Mouse (Mus musculus) G1E (cell line): ENCODE data around the gene Dido1. TPM values are rescaled to one million over a fixed set of nuclear protein-coding genes. Genes with fewer than 3 reads are reported as not detected.

Source experiments
- ATAC-seq: 2 replicates; pipeline ENCODE4 v1.8.0; 2016; ENCODE audit warnings: mild to moderate bottlenecking; ENCODE audit not compliant: insufficient number of reproducible peaks, poor library complexity, low FRiP score, severe bottlenecking; ENCODE audit errors: extremely low read depth
- DNase-seq: peaks from one replicate; pipeline ENCODE4 v3.0.0; 2012; ENCODE audit warnings: low spot score
- H3K27me3 ChIP-seq: 2 replicates; pipeline ENCODE4 v1.6.1; 2012; ENCODE audit warnings: mild to moderate bottlenecking, low read length, inconsistent platforms; ENCODE audit not compliant: insufficient read depth
- H3K36me3 ChIP-seq: replicated peaks from 2 replicates; pipeline ENCODE3; 2012; ENCODE audit warnings: mild to moderate bottlenecking, inconsistent platforms
- H3K4me1 ChIP-seq: 2 replicates; pipeline ENCODE4 v1.6.1; 2012; ENCODE audit warnings: low read depth, low read length, inconsistent platforms, mixed read lengths; ENCODE audit not compliant: insufficient read depth
- H3K4me3 ChIP-seq: 2 replicates; pipeline ENCODE4 v1.5.1; 2012; ENCODE audit warnings: low read depth, mild to moderate bottlenecking, inconsistent platforms, low read length, moderate library complexity, mixed read lengths
- H3K9me3 ChIP-seq: replicated peaks from 2 replicates; pipeline ENCODE4 v1.6.1; 2012; ENCODE audit warnings: inconsistent platforms
- CTCF ChIP-seq: IDR thresholded peaks from 2 replicates; pipeline ENCODE4 v1.5.1; 2012; ENCODE audit warnings: low read depth, low read length, inconsistent platforms, mixed read lengths
- GATA1 ChIP-seq: IDR thresholded peaks from 2 replicates; pipeline ENCODE4 v1.6.1; 2012; ENCODE audit warnings: borderline replicate concordance, low read length, inconsistent platforms, mixed read lengths
- GATA2 ChIP-seq: IDR thresholded peaks from 2 replicates; pipeline ENCODE4 v1.6.1; 2012; ENCODE audit warnings: low read depth, low read length, inconsistent platforms, borderline replicate concordance
- POLR2AphosphoS5 ChIP-seq: IDR thresholded peaks from 2 replicates; pipeline ENCODE4 v1.6.1; 2012; ENCODE audit warnings: low read depth, low read length, inconsistent platforms; ENCODE audit not compliant: insufficient replicate concordance
- TAL1 ChIP-seq: conservative IDR thresholded peaks from 2 replicates; pipeline ENCODE4 v1.6.1; 2012; ENCODE audit warnings: low read depth, low read length, inconsistent platforms, mixed read lengths
- polyA plus RNA-seq: library from polyadenylated mRNA; stranded (reverse); fragments of >175 nt; gene quantifications from 2 replicates; pipeline ENCODE4 v1.2.3, GENCODE M21; 2012
- total RNA-seq, 2 experiments: library from RNA; stranded (forward) in 1 of 2; stranded (reverse) in 1 of 2; fragments of 200-1000 nt in 1 of 2; fragments of >200 nt in 1 of 2; fragmentation: Nextera tagmentation in 1 of 2; gene quantifications; 2 replicates each; pipeline ENCODE4 v1.2.3; 2014 to 2017

Dido1 gene
- total RNA-seq (2014; fragmentation: Nextera tagmentation): 57.3 and 66.5 TPM in 2 replicates
- total RNA-seq (2017): 53.6 and 62.3 TPM in 2 replicates
- 19.4 and 21.4 TPM in 2 replicates for polyA plus RNA-seq

GRCm38 (mm10) chr2:180709923-180710272 lies at the start of gene Dido1, which contains the start of gene Gid8:
Gene Dido1 (minus strand): TSS chr2:180709999.
Gene Gid8 (plus strand): TSS chr2:180710117.
- no peaks in the 10 kb centered on the region for H3K27me3 ChIP-seq
- peak within 1 kb of the TSS; percentile 99 for H3K4me3 ChIP-seq
- H3K36me3 ChIP-seq: peaks cover 66% of the 10 kb centered on the region
- H3K9me3 ChIP-seq: no peaks in the 10 kb centered on the region
- H3K4me1 ChIP-seq: peaks cover 52% of the 10 kb centered on the region
- no peak for TF ChIP-seq TAL1
- no peak for TF ChIP-seq GATA1
- TF ChIP-seq GATA2: no peak
- DNase-seq: peak; percentile 96
- peak; percentile 85 for ATAC-seq

GRCm38 (mm10) chr2:180758513-180759263 lies 48.9 kb upstream of the Dido1 start:
- Histone ChIP-seq H3K4me1 (no peaks in the 10 kb centered on the region), H3K4me3 (no peak overlapping the region), H3K36me3 (no peaks in the 10 kb centered on the region), H3K27me3 (no peaks in the 10 kb centered on the region; the same call in 1 of the 2 replicates), H3K9me3 (no peaks in the 10 kb centered on the region)
- ATAC-seq (no peak), DNase-seq (no peak)
- TF ChIP-seq GATA2: no peak
- no peak for TF ChIP-seq GATA1
- TF ChIP-seq TAL1: no peak
- TF ChIP-seq CTCF: no peak
- TF ChIP-seq POLR2AphosphoS5: no peak

GRCm38 (mm10) chr2:180756786-180757185 lies 47.0 kb upstream of the Dido1 start:
- Histone ChIP-seq H3K4me3 (no peak overlapping the region), H3K27me3 (no peaks in the 10 kb centered on the region; the same call in 1 of the 2 replicates), H3K36me3 (no peaks in the 10 kb centered on the region), H3K9me3 (no peaks in the 10 kb centered on the region), H3K4me1 (no peaks in the 10 kb centered on the region)
- ATAC-seq: no peak
- TF ChIP-seq GATA1: no peak
- no peak for TF ChIP-seq GATA2
- TF ChIP-seq TAL1: no peak
- TF ChIP-seq POLR2AphosphoS5: no peak
- TF ChIP-seq CTCF: no peak
- DNase-seq: no peak

- H3K4me3 ChIP-seq: no peak overlapping the region
- H3K4me1 ChIP-seq: no peaks in the 10 kb centered on the region
- DNase-seq: peak; percentile 30
- no peaks in the 10 kb centered on the region; the same call in 1 of the 2 replicates for H3K27me3 ChIP-seq
- no peak for ATAC-seq
- TF ChIP-seq POLR2AphosphoS5 (no peak), GATA1 (no peak), CTCF (no peak), TAL1 (no peak), GATA2 (no peak)
- no peaks in the 10 kb centered on the region for H3K36me3 ChIP-seq
- H3K9me3 ChIP-seq: no peaks in the 10 kb centered on the region
Observed at GRCm38 (mm10) chr2:180755896-180756295, 46.1 kb upstream of the Dido1 start.

GRCm38 (mm10) chr2:180754976-180755688 lies 45.3 kb upstream of the Dido1 start:
- no peak for DNase-seq
- H3K27me3 ChIP-seq: no peaks in the 10 kb centered on the region; the same call in 1 of the 2 replicates
- H3K4me3 ChIP-seq: no peak overlapping the region
- H3K9me3 ChIP-seq: no peaks in the 10 kb centered on the region
- no peak for TF ChIP-seq TAL1
- no peak for TF ChIP-seq GATA2
- TF ChIP-seq CTCF: no peak
- TF ChIP-seq POLR2AphosphoS5: no peak
- no peak for TF ChIP-seq GATA1
- ATAC-seq: no peak
- H3K4me1 ChIP-seq: no peaks in the 10 kb centered on the region
- no peaks in the 10 kb centered on the region for H3K36me3 ChIP-seq

GRCm38 (mm10) chr2:180748904-180749303 lies 39.1 kb upstream of the Dido1 start:
- ATAC-seq (no peak), DNase-seq (no peak)
- H3K36me3 ChIP-seq: no peaks in the 10 kb centered on the region
- H3K27me3 ChIP-seq: no peaks in the 10 kb centered on the region
- no peaks in the 10 kb centered on the region for H3K9me3 ChIP-seq
- TF ChIP-seq GATA1 (no peak), POLR2AphosphoS5 (no peak), TAL1 (no peak), CTCF (no peak), GATA2 (no peak)
- H3K4me3 ChIP-seq: no peak overlapping the region
- peaks cover 2% of the 10 kb centered on the region for H3K4me1 ChIP-seq
